Mouse (Mus musculus) kidney, postnatal 0 days (tissue): ENCODE measurements at regions not wholly inside any gene's neighbourhood (a gene's known extent, or its start where the extent isn't known, plus 50 kb on each side); places are given as distances from the start of the nearest gene placed in this dataset.
"Not testable (repeated sequence)": the region's sequence is repeated elsewhere in the genome, so short reads cannot be mapped to it uniquely, and the experiment has no call there.

Experiments
- ATAC-seq: fragments of 200-750 bp; cut with Nextera tagmentation; replicated peaks from 2 replicates; pipeline ENCODE4 v1.8.0; 2017; ENCODE audit warnings: low read depth, moderate number of reproducible peaks, moderate TSS enrichment, moderate library complexity; ENCODE audit not compliant: low FRiP score
- DNase-seq: peaks from one replicate; pipeline ENCODE4 v3.0.0-alpha.2; 2016; ENCODE audit warnings: low spot score
- H3K27ac ChIP-seq: fragments of 300-500 bp; sonication (generic); 2 replicates; pipeline ENCODE4 v1.5.1; 2014; ENCODE audit warnings: mild to moderate bottlenecking
- H3K27me3 ChIP-seq: fragments of 300-500 bp; sonication (generic); 2 replicates; pipeline ENCODE4 v1.6.1; 2014; ENCODE audit warnings: low read length, mixed read lengths; ENCODE audit not compliant: insufficient read depth
- H3K36me3 ChIP-seq: fragments of 300-500 bp; sonication (generic); 2 replicates; pipeline ENCODE4 v1.6.1; 2014; ENCODE audit warnings: low read length, mixed read lengths; ENCODE audit not compliant: insufficient read depth
- H3K4me1 ChIP-seq: fragments of 300-500 bp; sonication (generic); replicated peaks from 2 replicates; pipeline ENCODE4 v1.6.1; 2014; ENCODE audit warnings: antibody characterized with exemption, low read length, mixed read lengths; ENCODE audit not compliant: insufficient read depth
- H3K4me2 ChIP-seq: fragments of 300-500 bp; sonication (generic); 2 replicates; pipeline ENCODE4 v1.6.1; 2014; ENCODE audit warnings: mild to moderate bottlenecking, low read length, moderate library complexity, mixed read lengths
- H3K4me3 ChIP-seq: fragments of 300-500 bp; sonication (generic); replicated peaks from 2 replicates; pipeline ENCODE4 v1.5.1; 2014; ENCODE audit warnings: low read depth, low read length
- H3K9ac ChIP-seq: fragments of 300-500 bp; sonication (generic); 2 replicates; pipeline ENCODE4 v1.6.1; 2014; ENCODE audit warnings: low read depth, low read length
- H3K9me3 ChIP-seq: fragments of 300-500 bp; sonication (generic); replicated peaks from 2 replicates; pipeline ENCODE4 v1.6.1; 2016; ENCODE audit warnings: low read length, inconsistent platforms, mixed read lengths
- CTCF ChIP-seq: IDR thresholded peaks from 2 replicates; pipeline ENCODE4 v1.5.1; 2016; ENCODE audit warnings: antibody characterized with exemption, low read depth, mild to moderate bottlenecking, moderate library complexity
- WGBS: fragments of 180-500 bp; shearing (Covaris S2); extraction: QIAGEN DNeasy Blood & Tissue Kit; methylation state at CpG from one replicate; pipeline ENCODE4 v1.1.7; 2014; 5-methylcytosine and 5-hydroxymethylcytosine counted together

DNA sequence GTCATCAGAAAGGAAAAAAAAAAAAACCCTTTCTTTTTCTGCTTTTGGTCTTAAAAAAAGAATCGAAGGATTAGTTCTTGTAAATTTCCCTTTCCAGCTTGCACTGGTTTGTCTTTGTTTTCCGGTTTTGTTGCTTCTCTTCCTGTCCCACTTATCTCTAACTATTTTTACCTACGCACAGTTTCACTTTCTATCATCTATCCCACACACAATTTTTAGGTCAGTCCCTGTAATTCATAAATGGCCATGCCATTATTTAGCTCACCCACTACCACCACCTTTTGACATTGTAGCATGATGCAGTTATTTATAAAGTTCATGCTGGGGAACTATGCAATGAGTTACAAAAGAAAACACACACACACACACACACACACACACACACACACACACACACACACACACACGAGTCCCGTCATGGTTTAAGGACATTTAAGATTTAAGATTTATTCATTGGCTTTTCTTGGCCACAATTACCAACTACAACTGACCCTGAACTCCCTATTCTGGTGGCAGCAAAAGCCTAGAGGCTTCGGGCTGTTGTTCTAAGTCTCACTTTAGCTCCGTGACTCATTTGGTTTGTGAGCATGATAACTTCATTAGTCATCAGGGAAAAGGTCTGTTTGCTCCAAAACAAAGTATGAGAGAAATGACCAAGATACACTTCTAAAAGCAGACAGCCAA lies 164.6 kb upstream of the Gm10131 start:
- no peak for TF ChIP-seq CTCF
- H3K9ac ChIP-seq = no peak overlapping the region
- no peak overlapping the region for H3K4me2 ChIP-seq
- H3K4me1 ChIP-seq = no peaks in the 10 kb centered on the region
- DNase-seq (no peak), ATAC-seq (no peak)
- H3K9me3 ChIP-seq = no peaks in the 10 kb centered on the region
- 55% methylated on average over 7 of the region's 7 CpGs for WGBS
- no peak overlapping the region for H3K4me3 ChIP-seq
- H3K36me3 ChIP-seq = no peaks in the 10 kb centered on the region
- H3K27ac ChIP-seq = no peak overlapping the region
- no peaks in the 10 kb centered on the region for H3K27me3 ChIP-seq

DNA sequence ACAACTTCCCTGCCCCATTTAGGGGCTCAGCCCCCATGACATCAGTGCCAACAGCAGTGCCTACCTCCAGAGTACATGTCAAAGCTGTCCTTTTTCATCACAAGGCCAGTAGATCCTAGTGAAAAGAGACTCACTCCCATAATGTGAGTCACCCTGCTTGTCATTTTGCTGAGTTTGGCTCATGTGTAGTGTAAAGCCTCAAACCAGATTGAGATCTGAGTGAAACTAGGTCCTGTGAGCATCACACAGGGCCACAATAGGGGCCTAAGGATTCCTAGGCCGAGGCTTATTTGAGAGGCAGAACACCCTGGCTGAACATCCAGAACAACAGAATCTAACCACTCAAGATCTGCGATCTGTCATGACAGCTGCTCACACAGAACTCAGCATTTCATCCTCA lies 163.3 kb upstream of the Gm10131 start:
- H3K4me3 ChIP-seq, H3K27me3 ChIP-seq, H3K9me3 ChIP-seq, H3K36me3 ChIP-seq, H3K9ac ChIP-seq, H3K4me2 ChIP-seq, H3K27ac ChIP-seq, DNase-seq, ATAC-seq, H3K4me1 ChIP-seq: not testable (repeated sequence)
- WGBS = 92% methylated on average over 2 of the region's 2 CpGs

DNA sequence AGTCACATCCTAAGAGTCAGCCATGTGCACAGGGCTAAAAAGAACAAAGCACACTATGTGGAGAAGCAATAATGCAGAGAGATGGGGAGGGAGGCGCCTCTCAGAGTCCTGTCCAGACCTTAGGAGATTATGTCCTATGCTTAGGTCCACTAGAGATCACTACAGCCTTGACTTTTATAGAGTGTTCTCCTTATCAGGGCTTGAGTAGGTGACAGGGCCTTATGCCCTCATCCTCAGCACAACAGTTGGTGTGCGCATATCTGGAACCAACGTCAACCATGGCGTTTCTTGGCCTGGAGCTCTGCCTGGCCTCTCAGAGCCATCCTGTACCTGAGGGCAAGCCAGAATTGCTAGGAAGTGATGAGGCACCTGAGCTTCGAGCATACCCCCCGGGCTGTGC lies 162.6 kb upstream of the Gm10131 start:
- H3K27ac ChIP-seq = no peak overlapping the region
- ATAC-seq (no peak), DNase-seq (no peak)
- no peaks in the 10 kb centered on the region for H3K4me1 ChIP-seq
- no peak overlapping the region for H3K4me2 ChIP-seq
- WGBS = 90% methylated on average over 6 of the region's 6 CpGs
- H3K9ac ChIP-seq = no peak overlapping the region
- no peaks in the 10 kb centered on the region for H3K36me3 ChIP-seq
- no peak overlapping the region for H3K4me3 ChIP-seq
- H3K9me3 ChIP-seq = no peaks in the 10 kb centered on the region
- TF ChIP-seq CTCF = no peak
- H3K27me3 ChIP-seq = no peaks in the 10 kb centered on the region

DNA sequence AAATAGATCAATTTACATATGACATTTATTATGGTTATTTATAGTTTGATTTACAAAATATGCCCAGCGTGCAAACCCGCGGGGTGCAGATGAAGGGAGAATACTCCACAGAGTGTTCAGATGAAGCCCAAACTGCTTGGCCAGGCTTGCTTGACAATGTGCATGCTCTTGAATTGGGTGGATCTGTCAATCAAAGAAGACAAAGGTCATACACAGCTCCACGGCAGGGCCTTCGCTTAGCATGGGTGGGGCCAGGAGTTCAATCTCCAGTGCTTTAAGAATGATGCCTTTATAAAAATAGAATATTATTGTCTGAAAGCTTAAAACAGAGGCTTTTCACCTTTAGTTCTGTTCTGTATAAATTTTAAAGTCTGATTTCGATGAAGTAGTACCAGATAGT lies 158.3 kb upstream of the Gm10131 start:
- Histone ChIP-seq H3K9ac (no peak overlapping the region), H3K9me3 (no peaks in the 10 kb centered on the region), H3K36me3 (no peaks in the 10 kb centered on the region), H3K4me3 (no peak overlapping the region), H3K27ac (no peak overlapping the region), H3K4me1 (no peaks in the 10 kb centered on the region), H3K4me2 (no peak overlapping the region), H3K27me3 (no peaks in the 10 kb centered on the region)
- no peak for DNase-seq
- no peak for ATAC-seq
- TF ChIP-seq CTCF = no peak
- WGBS = 74% methylated on average over 6 of the region's 6 CpGs

DNA sequence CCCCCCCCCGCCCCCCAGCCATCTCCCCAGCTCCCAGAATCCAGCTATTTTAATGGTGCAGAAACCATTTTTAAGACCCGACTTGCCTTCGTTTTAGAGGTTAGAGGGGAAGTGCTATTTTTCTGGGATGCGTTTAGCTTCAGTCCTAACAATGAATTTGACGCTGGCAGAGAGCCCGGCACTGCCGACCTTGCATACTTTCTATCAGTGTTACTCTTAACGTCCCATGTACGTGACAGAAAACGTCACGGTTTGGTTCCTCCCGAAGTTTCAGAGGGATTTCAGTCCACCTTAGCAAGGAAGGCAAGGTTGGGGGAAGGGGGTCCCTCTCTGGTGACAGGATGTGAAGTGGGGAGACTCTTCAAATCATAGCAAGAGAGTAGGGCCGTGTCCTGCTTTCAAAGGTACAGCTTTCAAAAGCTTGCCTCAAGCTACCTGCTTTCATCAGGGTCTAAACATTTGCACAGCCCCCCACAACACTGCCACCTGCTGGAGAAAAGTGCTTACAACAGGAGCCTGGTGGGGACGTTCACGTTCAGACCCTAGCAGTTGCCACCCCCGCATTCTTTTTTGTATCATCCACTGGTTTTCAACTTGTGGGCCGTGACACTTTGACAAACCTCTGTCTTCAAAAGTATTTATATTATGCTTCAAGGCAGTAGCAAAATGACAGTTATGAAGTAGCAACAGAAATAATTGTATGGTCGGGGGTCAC lies 157.4 kb upstream of the Gm10131 start:
- ATAC-seq = no peak
- Histone ChIP-seq H3K4me2 (no peak overlapping the region), H3K4me3 (no peak overlapping the region), H3K27ac (no peak overlapping the region), H3K4me1 (no peaks in the 10 kb centered on the region), H3K9me3 (no peaks in the 10 kb centered on the region), H3K27me3 (no peaks in the 10 kb centered on the region), H3K36me3 (no peaks in the 10 kb centered on the region), H3K9ac (no peak overlapping the region)
- 83% methylated on average over 18 of the region's 18 CpGs for WGBS
- peak; percentile 36; the same call in 1 of the 2 replicates for TF ChIP-seq CTCF
- no peak for DNase-seq

DNA sequence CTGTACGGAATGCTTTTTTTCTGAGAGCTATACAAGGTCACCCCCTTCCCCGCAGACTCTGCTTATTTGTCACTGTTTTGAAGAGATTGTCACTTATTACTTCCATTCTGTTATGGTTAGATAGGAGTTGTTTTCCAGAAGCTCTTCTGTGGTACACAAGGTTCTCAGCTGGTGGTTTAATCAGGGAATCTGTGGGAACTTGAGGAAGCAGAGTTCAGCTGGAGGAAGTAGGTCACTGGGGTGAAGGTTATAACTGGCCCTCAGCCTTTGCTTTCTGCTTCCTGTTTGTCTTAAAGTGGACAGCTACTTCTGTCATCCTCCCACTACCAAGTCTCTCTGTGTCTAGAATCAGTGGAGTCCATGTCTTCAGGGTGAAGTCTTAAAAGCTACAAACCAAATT lies 143.4 kb upstream of the Gm10131 start:
- no peak overlapping the region for H3K4me2 ChIP-seq
- DNase-seq (peak; percentile 34), ATAC-seq (no peak)
- no peak for TF ChIP-seq CTCF
- H3K9ac ChIP-seq = no peak overlapping the region
- no peak overlapping the region for H3K4me3 ChIP-seq
- H3K9me3 ChIP-seq = no peaks in the 10 kb centered on the region
- 73% methylated on average over 2 of the region's 2 CpGs for WGBS
- H3K27ac ChIP-seq = no peak overlapping the region
- H3K36me3 ChIP-seq = no peaks in the 10 kb centered on the region
- H3K4me1 ChIP-seq = no peaks in the 10 kb centered on the region
- no peaks in the 10 kb centered on the region for H3K27me3 ChIP-seq
